Mouse (Mus musculus) left cerebral cortex, adult 8-10 months (tissue): Measurements from ENCODE around the gene Serinc1. TPM values are rescaled to one million over a fixed set of nuclear protein-coding genes. Genes with fewer than 3 reads are reported as not detected.

Source experiments
- DNase-seq, 2 experiments: peaks; one replicate each; pipeline ENCODE4 v3.0.0; 2022; ENCODE audit warnings: low spot score in 2 of 2
- total RNA-seq, 4 experiments: library from RNA; stranded (reverse); gene quantifications; 2 replicates each; pipeline ENCODE4 v1.2.4; 2022

The Serinc1 gene
- total RNA-seq, 4 experiments from 2014 or later, result 954 to 1,075 (median 998) TPM

- DNase-seq, result peak; percentile 91 to 98
Measured at GRCm38 (mm10) chr10:57485908-57486541, 46.3 kb downstream of the Serinc1 start, which contains the start of gene Hsf2. Gene Hsf2, plus strand, starts transcription at chr10:57486385.

- no peak for DNase-seq
Measured at GRCm38 (mm10) chr10:57484741-57485140, 47.6 kb downstream of the Serinc1 start.

GRCm38 (mm10) chr10:57481717-57482116 is 50.6 kb downstream of the Serinc1 start:
- no peak for DNase-seq

- no peak for DNase-seq
Measured at GRCm38 (mm10) chr10:57477121-57477843, 55.0 kb downstream of the Serinc1 start.

Other genes starting within 250 kb of the Serinc1 start
- 10 to 100 TPM; 30.2 to 31.7 (median 31.1) TPM for gene Hsf2, start 46.1 kb downstream of the Serinc1 start, total RNA-seq
- 10 to 100 TPM; 10.5 to 15.6 (median 12.9) TPM for gene Pkib, start 99.5 kb upstream of the Serinc1 start, total RNA-seq